Mouse (Mus musculus) CH12.LX (cell line): ENCODE data around the gene Ice2. TPM values are rescaled to one million over a fixed set of nuclear protein-coding genes. Genes with fewer than 3 reads are reported as not detected.

ENCODE experiments used
- DNase-seq: peaks from one replicate; pipeline ENCODE4 v3.0.0-alpha.2; 2013; ENCODE audit errors: extremely low read depth
- H3K27ac ChIP-seq: 2 replicates; pipeline ENCODE4 v1.5.1; 2012; ENCODE audit warnings: low read depth, mild to moderate bottlenecking, control low read depth, moderate library complexity; ENCODE audit not compliant: insufficient read depth
- H3K27me3 ChIP-seq: replicated peaks from 2 replicates; pipeline ENCODE3; 2012; ENCODE audit warnings: inconsistent platforms
- H3K36me3 ChIP-seq, 2 experiments: replicated peaks in 1 of 2; 2 replicates each; pipeline versions ENCODE3 to v1.6.1; 2012; ENCODE audit warnings: inconsistent platforms in 1 of 2, low read length in 1 of 2, mild to moderate bottlenecking in 1 of 2, mixed read lengths in 1 of 2, moderate library complexity in 1 of 2; ENCODE audit not compliant: control insufficient read depth in 1 of 2, insufficient read depth in 1 of 2
- H3K4me1 ChIP-seq, 2 experiments: 2 replicates each; pipeline ENCODE4 v1.6.1; 2012; ENCODE audit warnings: inconsistent platforms in 1 of 2, moderate library complexity in 1 of 2; ENCODE audit not compliant: insufficient read depth in 2 of 2, control insufficient read depth in 1 of 2
- H3K4me2 ChIP-seq: 2 replicates; pipeline ENCODE4 v1.6.1; 2012; ENCODE audit warnings: low read depth, mild to moderate bottlenecking, control low read depth; ENCODE audit not compliant: poor library complexity, insufficient read depth, severe bottlenecking
- H3K4me3 ChIP-seq, 3 experiments: fragments of 150-350 bp in 1 of 3; sonication (generic) in 1 of 3; replicated peaks in 1 of 3; 2 replicates each; pipeline versions ENCODE3 to v1.5.1; 2011 to 2012; ENCODE audit warnings: low read depth in 2 of 3, low read length in 2 of 3, mild to moderate bottlenecking in 2 of 3, moderate library complexity in 2 of 3, control low read depth in 1 of 3, improper control_type of control experiment in 1 of 3, inconsistent platforms in 1 of 3, mixed read lengths in 1 of 3; ENCODE audit not compliant: poor library complexity in 1 of 3
- H3K79me2 ChIP-seq: replicated peaks from 2 replicates; pipeline ENCODE4 v1.6.1; 2012; ENCODE audit warnings: mild to moderate bottlenecking, moderate library complexity; ENCODE audit not compliant: control insufficient read depth, poor library complexity, insufficient read depth, severe bottlenecking; ENCODE audit errors: extremely low read depth
- H3K9ac ChIP-seq: 2 replicates; pipeline ENCODE4 v1.6.1; 2012; ENCODE audit warnings: low read depth, mild to moderate bottlenecking, control low read depth, moderate library complexity; ENCODE audit not compliant: insufficient read depth
- H3K9me3 ChIP-seq: replicated peaks from 2 replicates; pipeline ENCODE3; 2012; ENCODE audit warnings: low read length, inconsistent platforms, mixed read lengths
- CHD1 ChIP-seq: IDR thresholded peaks from 2 replicates; pipeline ENCODE4 v1.6.1; 2012; ENCODE audit warnings: low read depth, low read length, improper control_type of control experiment, inconsistent platforms
- CTCF ChIP-seq, 2 experiments: IDR thresholded peaks in 1 of 2; conservative IDR thresholded peaks in 1 of 2; 2 replicates each; pipeline ENCODE4 v1.5.1; 2011 to 2012; ENCODE audit warnings: low read depth in 2 of 2, low read length in 2 of 2, improper control_type of control experiment in 1 of 2, inconsistent platforms in 1 of 2, mild to moderate bottlenecking in 1 of 2, moderate library complexity in 1 of 2
- ELF1 ChIP-seq: IDR thresholded peaks from 2 replicates; pipeline ENCODE4 v1.6.1; 2014; ENCODE audit warnings: low read depth, mild to moderate bottlenecking, inconsistent platforms, low read length, improper control_type of control experiment
- EP300 ChIP-seq: IDR thresholded peaks from 2 replicates; pipeline ENCODE4 v1.6.1; 2011; ENCODE audit warnings: low read length, improper control_type of control experiment
- HCFC1 ChIP-seq: IDR thresholded peaks from 2 replicates; pipeline ENCODE4 v1.6.1; 2012; ENCODE audit warnings: low read depth, mild to moderate bottlenecking, inconsistent platforms, low read length, improper control_type of control experiment
- IRF4 ChIP-seq: IDR thresholded peaks from 2 replicates; pipeline ENCODE4 v1.6.1; 2014; ENCODE audit warnings: low read depth, mild to moderate bottlenecking, inconsistent platforms, low read length, improper control_type of control experiment
- JUND ChIP-seq: conservative IDR thresholded peaks from 2 replicates; pipeline ENCODE4 v1.6.1; 2011; ENCODE audit warnings: low read depth, low read length, improper control_type of control experiment
- KAT2A ChIP-seq: IDR thresholded peaks from 2 replicates; pipeline ENCODE4 v1.6.1; 2012; ENCODE audit warnings: low read length, improper control_type of control experiment, inconsistent platforms; ENCODE audit not compliant: insufficient replicate concordance
- MAFK ChIP-seq: IDR thresholded peaks from 2 replicates; pipeline ENCODE4 v1.6.1; 2011; ENCODE audit warnings: low read length, improper control_type of control experiment; ENCODE audit not compliant: insufficient replicate concordance
- MAX ChIP-seq: IDR thresholded peaks from 2 replicates; pipeline ENCODE4 v1.6.1; 2011; ENCODE audit warnings: low read length, improper control_type of control experiment
- MEF2A ChIP-seq: IDR thresholded peaks from 2 replicates; pipeline ENCODE4 v1.6.1; 2014; ENCODE audit warnings: low read depth, mild to moderate bottlenecking, inconsistent platforms, low read length, improper control_type of control experiment, borderline replicate concordance
- MYC ChIP-seq: IDR thresholded peaks from 2 replicates; pipeline ENCODE4 v1.6.1; 2011; ENCODE audit warnings: low read depth, mild to moderate bottlenecking, improper control_type of control experiment, low read length
- POLR2A ChIP-seq: IDR thresholded peaks from 2 replicates; pipeline ENCODE4 v1.6.1; 2011; ENCODE audit warnings: low read depth, mild to moderate bottlenecking, improper control_type of control experiment, low read length
- RCOR1 ChIP-seq: conservative IDR thresholded peaks from 2 replicates; pipeline ENCODE4 v1.6.1; 2012; ENCODE audit warnings: low read depth, mild to moderate bottlenecking, inconsistent platforms, low read length, improper control_type of control experiment
- SMC3 ChIP-seq: IDR thresholded peaks from 2 replicates; pipeline ENCODE4 v1.6.1; 2011; ENCODE audit warnings: low read depth, low read length, improper control_type of control experiment
- TBP ChIP-seq: conservative IDR thresholded peaks from 2 replicates; pipeline ENCODE4 v1.6.1; 2011; ENCODE audit warnings: low read depth, low read length, improper control_type of control experiment
- UBTF ChIP-seq: IDR thresholded peaks from 2 replicates; pipeline ENCODE4 v1.6.1; 2012; ENCODE audit warnings: low read depth, mild to moderate bottlenecking, inconsistent platforms, low read length, improper control_type of control experiment, moderate library complexity
- ZKSCAN1 ChIP-seq: IDR thresholded peaks from 2 replicates; pipeline ENCODE4 v1.6.1; 2012; ENCODE audit warnings: low read depth, inconsistent platforms, low read length, improper control_type of control experiment, borderline replicate concordance
- ZMIZ1 ChIP-seq: IDR thresholded peaks from 2 replicates; pipeline ENCODE4 v1.6.1; 2012; ENCODE audit warnings: low read depth, mild to moderate bottlenecking, inconsistent platforms, low read length, improper control_type of control experiment
- ZNF384 ChIP-seq: IDR thresholded peaks from 2 replicates; pipeline ENCODE4 v1.6.1; 2012; ENCODE audit warnings: low read depth, low read length, improper control_type of control experiment, inconsistent platforms
- dilution Hi-C: fragments of 300-500 bp; cut with MboI; formaldehyde crosslinking; loops from 2 replicates; pipeline ENCODE4 v1.14.3; 2020; ENCODE audit warnings: low sequenced_read_pairs; ENCODE audit not compliant: extremely low pct_unique_long_range_greater_than_20kb, extremely low pct_ligation_motif_present
- in situ Hi-C: fragments of 300-500 bp; cut with MboI; formaldehyde crosslinking; loops from 3 replicates; pipeline ENCODE4 v1.14.3; 2019; ENCODE audit warnings: low sequenced_read_pairs, low pct_ligation_motif_present, low pct_unique_long_range_greater_than_20kb, mixed read lengths
- polyA plus RNA-seq: library from polyadenylated mRNA; unstranded; fragments of >175 nt; gene quantifications from 2 replicates; pipeline ENCODE4 v1.2.1, GENCODE M21; 2012; ENCODE audit warnings: low read depth; ENCODE audit not compliant: insufficient read length
- total RNA-seq, 2 experiments: library from RNA; depleted of rRNA; stranded (reverse); fragments of 300-350 nt in 1 of 2; fragments of >200 nt in 1 of 2; gene quantifications; 2 replicates each; pipeline ENCODE4 v1.2.3; 2012 to 2014

Ice2 gene
- total and polyA plus RNA-seq, 3 experiments = 13.3 to 23.1 (median 14.9) TPM

DNA sequence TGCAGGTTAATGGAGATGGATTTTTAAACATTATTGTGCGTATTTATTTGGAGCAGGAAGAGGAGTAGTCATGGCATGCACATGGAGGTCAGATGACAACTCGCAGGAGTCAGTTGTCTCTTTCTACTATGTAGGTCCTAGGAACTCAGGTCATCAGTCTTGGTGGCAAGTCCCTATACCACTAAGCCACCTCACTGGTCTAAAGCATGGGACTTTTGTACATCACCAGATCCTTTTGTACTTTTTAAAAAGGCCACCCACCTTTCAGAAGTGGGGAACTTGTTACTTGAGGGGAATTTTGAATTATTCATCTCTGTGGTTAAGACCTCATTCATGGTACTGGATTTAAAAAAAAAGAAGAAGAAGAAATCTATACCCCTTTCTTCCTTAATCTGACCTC, 48.2 kb upstream of the Ice2 start:
- no peaks in the 10 kb centered on the region for H3K27me3 ChIP-seq
- dilution Hi-C loops = no loop called here
- DNase-seq = peak; percentile 48

DNA sequence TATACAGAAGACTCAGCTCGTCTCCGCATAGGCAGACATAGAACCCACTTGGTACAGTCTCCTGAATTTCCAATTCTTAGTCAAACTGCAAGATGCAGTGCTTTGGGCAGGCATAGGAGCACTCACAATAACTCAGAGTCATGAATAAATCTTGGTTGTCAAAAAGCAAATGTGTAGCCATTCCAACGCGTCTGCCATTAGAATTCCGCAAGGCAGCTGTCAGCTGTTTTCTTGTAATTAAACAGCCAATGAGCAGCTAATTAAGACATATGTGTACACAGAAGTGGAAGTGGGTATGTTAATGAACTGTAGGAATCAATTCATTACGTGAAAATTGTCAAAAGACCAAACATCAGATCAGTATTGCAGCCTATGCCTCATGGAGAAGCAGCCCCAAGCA, 43.5 kb upstream of the Ice2 start:
- peaks cover 6 to 36% of the 10 kb centered on the region in 2 experiments; a peak in 3 of 4 replicates for H3K4me1 ChIP-seq
- no peak overlapping the region for H3K4me2 ChIP-seq
- no peak for DNase-seq
- H3K9ac ChIP-seq = no peak overlapping the region
- H3K27ac ChIP-seq = no peak overlapping the region
- in situ Hi-C loops (no loop called here), dilution Hi-C loops (no loop called here)
- TF ChIP-seq CTCF (conservative IDR thresholded peaks at IDR 0.05 in 1 of 2, IDR thresholded peaks at IDR 0.05 in 1 of 2; ENCODE audit: low read depth in 2 of 2, low read length in 2 of 2) (no peak), POLR2A (no peak), ELF1 (no peak), MEF2A (no peak), TBP (no peak), IRF4 (no peak), UBTF (no peak), ZNF384 (no peak), RCOR1 (no peak), MYC (no peak), MAFK (no peak), KAT2A (no peak), JUND (no peak), MAX (no peak), ZKSCAN1 (no peak), HCFC1 (no peak), EP300 (no peak), CHD1 (no peak), ZMIZ1 (no peak), SMC3 (no peak)
- H3K79me2 ChIP-seq = no peaks in the 10 kb centered on the region
- H3K36me3 ChIP-seq = no peaks in the 10 kb centered on the region
- H3K4me3 ChIP-seq = no peak overlapping the region
- no peaks in the 10 kb centered on the region for H3K9me3 ChIP-seq
- H3K27me3 ChIP-seq = no peaks in the 10 kb centered on the region

More for the DNA sequence above, 48.2 kb upstream of the Ice2 start:
- in situ Hi-C loops = no loop called here
- H3K4me1 ChIP-seq = peaks cover 12 to 49% of the 10 kb centered on the region in 2 experiments
- no peaks in the 10 kb centered on the region for H3K36me3 ChIP-seq
- no peaks in the 10 kb centered on the region for H3K79me2 ChIP-seq
- H3K9me3 ChIP-seq = no peaks in the 10 kb centered on the region
- no peak overlapping the region for H3K9ac ChIP-seq
- TF ChIP-seq ZNF384 = peak; percentile 80
- no peak for TF ChIP-seq RCOR1
- TF ChIP-seq IRF4 = peak; percentile 47; the same call in 1 of the 2 replicates
- TF ChIP-seq, all 38 proteins: peak for 2
- Histone ChIP-seq H3K27ac (no peak overlapping the region), H3K4me3 (no peak overlapping the region), H3K4me2 (no peak overlapping the region)
